Mouse (Mus musculus): ENCODE data around the gene Tns1. TPM values are rescaled to one million over a fixed set of nuclear protein-coding genes. Genes with fewer than 3 reads are reported as not detected.

Gene Tns1
- total and polyA plus RNA-seq, 3 experiments: 0.11 TPM; not detected in 2

GRCm38 (mm10) chr1:74094497-74095270 lies 29.6 kb downstream of the Tns1 start:
- Histone ChIP-seq H3K27ac (ENCODE audit: control insufficient read depth, low read depth, low read length) (no peak overlapping the region), H3K27me3 (ENCODE audit: control insufficient read depth in 1 of 2, insufficient read depth in 2 of 2, low read length in 2 of 2) (no peaks in the 10 kb centered on the region), H3K9ac (ENCODE audit: control insufficient read depth, low read depth, low read length, poor library complexity, severe bottlenecking) (no peak overlapping the region), H3K4me3 (ENCODE audit: control insufficient read depth in 1 of 2, insufficient read depth in 1 of 2, low read depth in 2 of 2, low read length in 2 of 2) (no peak overlapping the region), H3K79me2 (ENCODE audit: control insufficient read depth, insufficient read depth, low read length, poor library complexity) (no peaks in the 10 kb centered on the region), H3K9me3 (replicated peaks; ENCODE audit: insufficient read depth, low read length) (no peaks in the 10 kb centered on the region), H3K36me3 (ENCODE audit: control insufficient read depth in 1 of 2, insufficient read depth in 2 of 2, low read length in 2 of 2) (no peaks in the 10 kb centered on the region), H3K4me1 (ENCODE audit: control insufficient read depth in 1 of 2, insufficient read depth in 2 of 2, low read length in 2 of 2) (no peaks in the 10 kb centered on the region)
- DNase-seq (ENCODE audit: low read depth, low spot score): no peak
- no peak for TF ChIP-seq RCOR1 (IDR thresholded peaks at IDR 0.05; ENCODE audit: low read depth, low read length)

GRCm38 (mm10) chr1:74093447-74093846 lies 30.8 kb downstream of the Tns1 start:
- no peak for TF ChIP-seq MAFK (IDR thresholded peaks at IDR 0.05; ENCODE audit: borderline replicate concordance, low read depth, low read length)
- TF ChIP-seq RCOR1 (IDR thresholded peaks at IDR 0.05; ENCODE audit: low read depth, low read length): no peak
- no peak for TF ChIP-seq POLR2AphosphoS5 (IDR thresholded peaks at IDR 0.05; ENCODE audit: borderline replicate concordance, low read depth, low read length)
- TF ChIP-seq RAD21 (IDR thresholded peaks at IDR 0.05; ENCODE audit: low read depth, low read length): no peak
- H3K27me3 ChIP-seq (ENCODE audit: control insufficient read depth in 1 of 2, insufficient read depth in 2 of 2, low read length in 2 of 2): no peaks in the 10 kb centered on the region; a peak in 1 of 4 replicates
- H3K9me3 ChIP-seq (replicated peaks; ENCODE audit: insufficient read depth, low read length): no peaks in the 10 kb centered on the region
- no peak overlapping the region for H3K27ac ChIP-seq (ENCODE audit: control insufficient read depth, low read depth, low read length)
- no peak overlapping the region for H3K4me3 ChIP-seq (ENCODE audit: control insufficient read depth in 1 of 2, insufficient read depth in 1 of 2, low read depth in 2 of 2, low read length in 2 of 2)
- H3K4me1 ChIP-seq (ENCODE audit: control insufficient read depth in 1 of 2, insufficient read depth in 2 of 2, low read length in 2 of 2): no peaks in the 10 kb centered on the region
- no peak for DNase-seq (ENCODE audit: low read depth, low spot score)
- no peaks in the 10 kb centered on the region for H3K79me2 ChIP-seq (ENCODE audit: control insufficient read depth, insufficient read depth, low read length, poor library complexity)
- H3K36me3 ChIP-seq (ENCODE audit: control insufficient read depth in 1 of 2, insufficient read depth in 2 of 2, low read length in 2 of 2): no peaks in the 10 kb centered on the region
- no peak overlapping the region for H3K9ac ChIP-seq (ENCODE audit: control insufficient read depth, low read depth, low read length, poor library complexity, severe bottlenecking)

- H3K27me3 ChIP-seq (ENCODE audit: control insufficient read depth in 1 of 2, insufficient read depth in 2 of 2, low read length in 2 of 2): no peaks in the 10 kb centered on the region; a peak in 1 of 4 replicates
- H3K79me2 ChIP-seq (ENCODE audit: control insufficient read depth, insufficient read depth, low read length, poor library complexity): no peaks in the 10 kb centered on the region
- H3K36me3 ChIP-seq (ENCODE audit: control insufficient read depth in 1 of 2, insufficient read depth in 2 of 2, low read length in 2 of 2): no peaks in the 10 kb centered on the region
- no peaks in the 10 kb centered on the region for H3K9me3 ChIP-seq (replicated peaks; ENCODE audit: insufficient read depth, low read length)
- no peaks in the 10 kb centered on the region for H3K4me1 ChIP-seq (ENCODE audit: control insufficient read depth in 1 of 2, insufficient read depth in 2 of 2, low read length in 2 of 2)
- H3K27ac ChIP-seq (ENCODE audit: control insufficient read depth, low read depth, low read length): no peak overlapping the region
- TF ChIP-seq ELF1 (IDR thresholded peaks at IDR 0.05; ENCODE audit: low read depth, low read length) (no peak), GATA1 (IDR thresholded peaks at IDR 0.05; ENCODE audit: low read depth, low read length) (no peak)
- H3K4me3 ChIP-seq (ENCODE audit: control insufficient read depth in 1 of 2, insufficient read depth in 1 of 2, low read depth in 2 of 2, low read length in 2 of 2): no peak overlapping the region
- no peak for DNase-seq (ENCODE audit: low read depth, low spot score)
- no peak overlapping the region for H3K9ac ChIP-seq (ENCODE audit: control insufficient read depth, low read depth, low read length, poor library complexity, severe bottlenecking)
These were observed 32.0 kb downstream of the Tns1 start for GRCm38 (mm10) chr1:74092242-74092641.

- TF ChIP-seq JUND (IDR thresholded peaks at IDR 0.05; ENCODE audit: low read depth, low read length) (no peak), ZNF384 (IDR thresholded peaks at IDR 0.05; ENCODE audit: low read depth, low read length) (no peak), TCF12 (IDR thresholded peaks at IDR 0.05; ENCODE audit: low read depth, low read length) (no peak), ZC3H11A (IDR thresholded peaks at IDR 0.05; ENCODE audit: low read depth, low read length) (no peak), TAL1 (IDR thresholded peaks at IDR 0.05; ENCODE audit: low read length) (no peak), SIN3A (IDR thresholded peaks at IDR 0.05; ENCODE audit: low read length) (no peak), POLR2AphosphoS2 (IDR thresholded peaks at IDR 0.05; ENCODE audit: low read length) (no peak), KAT2A (conservative IDR thresholded peaks at IDR 0.05; ENCODE audit: low read depth, low read length) (no peak), HCFC1 (IDR thresholded peaks at IDR 0.05; ENCODE audit: low read depth, low read length) (no peak), SMC3 (IDR thresholded peaks at IDR 0.05; ENCODE audit: low read depth, low read length) (no peak), ZKSCAN1 (IDR thresholded peaks at IDR 0.05; ENCODE audit: low read depth, low read length) (no peak)
- Histone ChIP-seq H3K4me1 (ENCODE audit: control insufficient read depth in 1 of 2, insufficient read depth in 2 of 2, low read length in 2 of 2) (no peaks in the 10 kb centered on the region), H3K27ac (ENCODE audit: control insufficient read depth, low read depth, low read length) (no peak overlapping the region), H3K36me3 (ENCODE audit: control insufficient read depth in 1 of 2, insufficient read depth in 2 of 2, low read length in 2 of 2) (no peaks in the 10 kb centered on the region), H3K79me2 (ENCODE audit: control insufficient read depth, insufficient read depth, low read length, poor library complexity) (no peaks in the 10 kb centered on the region), H3K9me3 (replicated peaks; ENCODE audit: insufficient read depth, low read length) (no peaks in the 10 kb centered on the region), H3K9ac (ENCODE audit: control insufficient read depth, low read depth, low read length, poor library complexity, severe bottlenecking) (no peak overlapping the region), H3K4me3 (ENCODE audit: control insufficient read depth in 1 of 2, insufficient read depth in 1 of 2, low read depth in 2 of 2, low read length in 2 of 2) (no peak overlapping the region), H3K27me3 (ENCODE audit: control insufficient read depth in 1 of 2, insufficient read depth in 2 of 2, low read length in 2 of 2) (no peaks in the 10 kb centered on the region; a peak in 1 of 4 replicates)
- DNase-seq (ENCODE audit: low read depth, low spot score): no peak
These were observed 32.5 kb downstream of the Tns1 start for GRCm38 (mm10) chr1:74091611-74092224.
